Mouse (Mus musculus) CD4-positive helper T cell, adult 2 months (primary cell): ENCODE results near the gene Gm21776.
"Not testable (repeated sequence)": the region's sequence is repeated elsewhere in the genome, so short reads cannot be mapped to it uniquely, and the experiment has no call there.

Experiments used
- DNase-seq: peaks from one replicate; pipeline ENCODE4 v3.0.0-alpha.2; 2012; ENCODE audit warnings: low read depth, missing footprints, low spot score

The Gm21776 gene

GRCm38 (mm10) chrY:76378362-76378761, at the start of gene Gm21776:
TSS of gene Gm21776 (plus strand) at chrY:76378662.
- DNase-seq, result not testable (repeated sequence)
